Mouse (Mus musculus): ENCODE results near the gene Fgf12. TPM values are rescaled to one million over a fixed set of nuclear protein-coding genes. Genes with fewer than 3 reads are reported as not detected.

The Fgf12 gene
- polyA plus RNA-seq, 1 experiment = not detected

DNA sequence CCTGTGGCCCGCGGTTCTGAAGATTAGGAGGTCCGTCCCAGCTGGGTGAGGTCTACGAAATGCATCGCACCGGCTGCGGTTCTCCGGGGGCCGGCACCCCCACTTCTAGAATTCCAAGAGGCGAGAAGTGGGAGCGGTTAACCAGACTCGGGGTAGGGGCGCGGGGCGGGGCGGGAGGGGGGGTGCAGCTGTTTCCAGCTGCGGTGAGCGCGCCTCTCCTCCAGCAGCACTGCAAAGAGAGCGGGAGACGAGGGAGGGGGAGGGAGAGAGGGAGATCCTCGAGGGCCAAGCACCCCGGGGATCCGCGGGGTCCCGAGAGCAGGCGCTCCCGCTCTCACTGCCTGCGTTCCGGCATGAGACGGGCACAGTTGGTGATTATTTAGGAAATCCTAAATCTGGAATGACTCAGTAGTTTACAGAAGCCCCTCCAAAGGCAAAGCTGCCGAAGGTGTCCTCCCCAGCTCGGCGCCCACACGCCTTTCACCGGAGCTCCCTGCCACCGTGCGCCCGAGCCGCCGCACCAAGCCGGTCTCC, 307.0 kb downstream of the Fgf12 start:
- H3K27me3 ChIP-seq (ENCODE audit: control insufficient read depth, insufficient read depth, insufficient read length) = no peaks in the 10 kb centered on the region
- H3ac ChIP-seq (ENCODE audit: control insufficient read depth, insufficient read length, low read depth) = no peak overlapping the region
- H3K4me3 ChIP-seq (ENCODE audit: insufficient read depth, poor library complexity, severe bottlenecking) = no peak overlapping the region
- no peaks in the 10 kb centered on the region for H3K79me2 ChIP-seq (ENCODE audit: control insufficient read depth, insufficient read depth)
- H3K79me3 ChIP-seq (ENCODE audit: low read depth) = no peaks in the 10 kb centered on the region
- TF ChIP-seq MYOD1 (IDR thresholded peaks at IDR 0.05; ENCODE audit: control insufficient read depth, insufficient read length, low read depth) (no peak), FOSL1 (IDR thresholded peaks at IDR 0.05; ENCODE audit: insufficient read depth, low read length, poor library complexity, severe bottlenecking) (no peak), CTCF (IDR thresholded peaks at IDR 0.05; ENCODE audit: control insufficient read depth, insufficient read depth, insufficient read length) (no peak), CEBPB (IDR thresholded peaks at IDR 0.05; ENCODE audit: low read depth) (no peak), MYOG (IDR thresholded peaks at IDR 0.05; ENCODE audit: control insufficient read depth, extremely low read depth, insufficient read length) (no peak), USF1 (IDR thresholded peaks at IDR 0.05; ENCODE audit: low read depth) (no peak), MAX (IDR thresholded peaks at IDR 0.05) (no peak)
- no peaks in the 10 kb centered on the region for H3K36me3 ChIP-seq (ENCODE audit: control insufficient read depth, insufficient read depth)

GRCm38 (mm10) chr16:28444993-28445799, 307.7 kb downstream of the Fgf12 start:
- TF ChIP-seq FOSL1 (IDR thresholded peaks at IDR 0.05; ENCODE audit: insufficient read depth, low read length, poor library complexity, severe bottlenecking) (no peak), USF1 (IDR thresholded peaks at IDR 0.05; ENCODE audit: low read depth) (no peak), CEBPB (IDR thresholded peaks at IDR 0.05; ENCODE audit: low read depth) (no peak), MYOG (IDR thresholded peaks at IDR 0.05; ENCODE audit: control insufficient read depth, extremely low read depth, insufficient read length) (no peak), CTCF (IDR thresholded peaks at IDR 0.05; ENCODE audit: control insufficient read depth, insufficient read depth, insufficient read length) (no peak)
- no peaks in the 10 kb centered on the region for H3K27me3 ChIP-seq (ENCODE audit: control insufficient read depth, insufficient read depth, insufficient read length)

DNA sequence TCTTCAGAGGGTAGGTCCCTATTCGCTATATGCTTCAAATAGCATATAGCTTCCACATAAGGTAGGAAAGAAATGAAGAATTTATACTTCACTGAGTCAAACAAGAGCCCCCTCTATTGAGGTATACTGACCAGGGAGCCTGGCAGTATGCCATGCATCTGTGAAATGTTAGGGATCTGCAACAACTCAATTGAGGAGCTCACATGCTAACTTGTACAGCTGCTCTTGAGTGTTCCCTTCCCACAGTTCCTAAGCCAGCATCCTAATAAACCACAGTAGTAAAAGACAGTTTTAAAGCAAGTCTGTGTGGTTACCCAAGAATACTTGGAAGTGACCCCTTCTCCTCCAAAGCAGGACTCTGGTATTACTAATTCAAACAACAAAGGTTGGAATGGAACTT, 331.3 kb downstream of the Fgf12 start:
- no peaks in the 10 kb centered on the region for H3K79me3 ChIP-seq (ENCODE audit: low read depth)
- H3K36me3 ChIP-seq (ENCODE audit: control insufficient read depth, insufficient read depth) = no peaks in the 10 kb centered on the region
- H3ac ChIP-seq (ENCODE audit: control insufficient read depth, insufficient read length, low read depth) = no peak overlapping the region
- no peaks in the 10 kb centered on the region for H3K27me3 ChIP-seq (ENCODE audit: control insufficient read depth, insufficient read depth, insufficient read length)
- no peak overlapping the region for H3K4me3 ChIP-seq (ENCODE audit: insufficient read depth, poor library complexity, severe bottlenecking)
- no peak for TF ChIP-seq CEBPB (IDR thresholded peaks at IDR 0.05; ENCODE audit: low read depth)
- TF ChIP-seq MAX (IDR thresholded peaks at IDR 0.05) = no peak
- TF ChIP-seq CTCF (IDR thresholded peaks at IDR 0.05; ENCODE audit: control insufficient read depth, insufficient read depth, insufficient read length) = no peak
- TF ChIP-seq USF1 (IDR thresholded peaks at IDR 0.05; ENCODE audit: low read depth) = no peak
- no peak for TF ChIP-seq FOSL1 (IDR thresholded peaks at IDR 0.05; ENCODE audit: insufficient read depth, low read length, poor library complexity, severe bottlenecking)
- no peak for TF ChIP-seq MYOD1 (IDR thresholded peaks at IDR 0.05; ENCODE audit: control insufficient read depth, insufficient read length, low read depth)
- TF ChIP-seq MYOG (IDR thresholded peaks at IDR 0.05; ENCODE audit: control insufficient read depth, extremely low read depth, insufficient read length) = no peak
- H3K79me2 ChIP-seq (ENCODE audit: control insufficient read depth, insufficient read depth) = no peaks in the 10 kb centered on the region

More at GRCm38 (mm10) chr16:28444993-28445799, 307.7 kb downstream of the Fgf12 start:
- H3K4me3 ChIP-seq (ENCODE audit: insufficient read depth, poor library complexity, severe bottlenecking) = no peak overlapping the region
- H3ac ChIP-seq (ENCODE audit: control insufficient read depth, insufficient read length, low read depth) = no peak overlapping the region
- no peaks in the 10 kb centered on the region for H3K36me3 ChIP-seq (ENCODE audit: control insufficient read depth, insufficient read depth)
- H3K79me2 ChIP-seq (ENCODE audit: control insufficient read depth, insufficient read depth) = no peaks in the 10 kb centered on the region
- H3K79me3 ChIP-seq (ENCODE audit: low read depth) = no peaks in the 10 kb centered on the region

DNA sequence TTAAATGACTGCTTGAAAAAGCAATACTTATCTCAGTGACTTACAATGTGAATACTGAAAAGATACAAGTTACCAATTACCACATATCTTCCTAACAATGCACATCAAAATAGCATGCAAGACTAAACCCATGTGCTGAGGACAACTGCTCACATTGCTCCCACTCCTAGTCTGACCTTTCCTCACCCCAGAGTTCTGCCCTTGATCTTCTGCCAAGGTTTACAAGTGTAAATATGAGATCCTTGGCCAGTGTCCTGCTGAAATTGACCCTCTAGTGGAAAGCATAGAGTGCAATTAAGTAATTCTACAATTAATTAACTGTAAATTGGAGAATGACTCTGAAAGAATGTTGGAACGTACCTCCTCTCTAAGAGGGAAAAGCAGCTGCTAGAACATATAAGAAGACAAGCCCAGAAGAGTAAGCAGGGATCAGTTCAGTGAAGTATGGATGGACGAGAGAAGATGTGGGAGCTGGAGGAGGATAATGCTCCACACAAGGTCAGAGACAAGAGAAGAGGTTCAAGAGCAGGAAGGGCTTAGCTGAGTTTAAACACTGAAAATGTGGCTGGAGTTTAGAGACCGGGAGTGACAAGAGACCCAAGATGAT, 333.1 kb downstream of the Fgf12 start:
- no peak overlapping the region for H3ac ChIP-seq (ENCODE audit: control insufficient read depth, insufficient read length, low read depth)
- TF ChIP-seq MAX (IDR thresholded peaks at IDR 0.05) = no peak
- H3K36me3 ChIP-seq (ENCODE audit: control insufficient read depth, insufficient read depth) = no peaks in the 10 kb centered on the region
- H3K79me3 ChIP-seq (ENCODE audit: low read depth) = no peaks in the 10 kb centered on the region
- no peaks in the 10 kb centered on the region for H3K79me2 ChIP-seq (ENCODE audit: control insufficient read depth, insufficient read depth)
- no peak overlapping the region for H3K4me3 ChIP-seq (ENCODE audit: insufficient read depth, poor library complexity, severe bottlenecking)
- H3K27me3 ChIP-seq (ENCODE audit: control insufficient read depth, insufficient read depth, insufficient read length) = no peaks in the 10 kb centered on the region

GRCm38 (mm10) chr16:28411210-28411817, 341.6 kb downstream of the Fgf12 start:
- Histone ChIP-seq H3K79me3 (ENCODE audit: low read depth) (no peaks in the 10 kb centered on the region), H3K36me3 (ENCODE audit: control insufficient read depth, insufficient read depth) (no peaks in the 10 kb centered on the region), H3K79me2 (ENCODE audit: control insufficient read depth, insufficient read depth) (no peaks in the 10 kb centered on the region), H3K4me3 (ENCODE audit: insufficient read depth, poor library complexity, severe bottlenecking) (no peak overlapping the region), H3ac (ENCODE audit: control insufficient read depth, insufficient read length, low read depth) (no peak overlapping the region), H3K27me3 (ENCODE audit: control insufficient read depth, insufficient read depth, insufficient read length) (no peaks in the 10 kb centered on the region)
- TF ChIP-seq MYOG (IDR thresholded peaks at IDR 0.05; ENCODE audit: control insufficient read depth, extremely low read depth, insufficient read length) (no peak), MYOD1 (IDR thresholded peaks at IDR 0.05; ENCODE audit: control insufficient read depth, insufficient read length, low read depth) (no peak), CTCF (IDR thresholded peaks at IDR 0.05; ENCODE audit: control insufficient read depth, insufficient read depth, insufficient read length) (no peak), MAX (IDR thresholded peaks at IDR 0.05) (no peak), USF1 (IDR thresholded peaks at IDR 0.05; ENCODE audit: low read depth) (no peak), CEBPB (IDR thresholded peaks at IDR 0.05; ENCODE audit: low read depth) (no peak), FOSL1 (IDR thresholded peaks at IDR 0.05; ENCODE audit: insufficient read depth, low read length, poor library complexity, severe bottlenecking) (no peak)

Measured in C2C12 (cell line).